Mouse (Mus musculus): ENCODE data around the gene Rin2.

DNA sequence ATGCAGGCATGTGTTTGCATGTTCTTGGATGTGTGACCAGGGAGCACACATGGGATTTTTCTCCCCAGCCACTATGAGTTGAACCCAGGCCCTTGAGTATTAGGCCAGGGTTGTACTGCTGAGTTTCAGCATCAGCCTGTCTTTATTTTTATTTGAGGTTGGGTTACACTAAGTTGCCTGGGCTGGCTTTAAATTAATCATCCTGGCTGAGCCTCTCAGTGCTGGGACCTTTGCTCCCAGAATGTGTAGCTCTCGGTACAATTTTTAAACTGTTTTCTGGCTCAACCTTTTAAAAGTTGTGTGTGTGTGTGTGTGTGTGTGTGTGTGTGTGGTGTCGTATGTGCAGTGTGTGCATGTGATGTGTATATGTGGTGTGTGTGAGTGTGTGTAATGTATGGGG is 5.1 kb downstream of the Rin2 start:
- TF ChIP-seq CTCF (IDR thresholded peaks at IDR 0.05; ENCODE audit: borderline replicate concordance, insufficient read depth, low read depth, low read length) (no peak), POLR2A (IDR thresholded peaks at IDR 0.05; ENCODE audit: borderline replicate concordance, insufficient read depth, low read length) (no peak)
